Mouse (Mus musculus): ENCODE measurements around the gene Anxa1. TPM values are rescaled to one million over a fixed set of nuclear protein-coding genes. Genes with fewer than 3 reads are reported as not detected.

Anxa1 gene
- polyA plus RNA-seq, 1 experiment from 2014 or later: 11.8 TPM

GRCm38 (mm10) chr19:20366571-20366970 lies 24.2 kb downstream of the Anxa1 start:
- Histone ChIP-seq H3K27ac (replicated peaks) (no peak overlapping the region), H3K36me3 (no peaks in the 10 kb centered on the region), H3K9me3 (no peaks in the 10 kb centered on the region), H3K9ac (no peak overlapping the region), H3K4me1 (replicated peaks) (no peaks in the 10 kb centered on the region), H3K27me3 (no peaks in the 10 kb centered on the region), H3K4me2 (no peak overlapping the region), H3K4me3 (no peak overlapping the region)
- 89% methylated on average over 5 of the region's 5 CpGs for WGBS
- no peak for ATAC-seq (ENCODE audit: low FRiP score, low read depth)

- no peak overlapping the region for H3K4me2 ChIP-seq
- H3K9ac ChIP-seq: no peak overlapping the region
- H3K9me3 ChIP-seq: no peaks in the 10 kb centered on the region
- no peak overlapping the region for H3K27ac ChIP-seq (replicated peaks)
- H3K4me1 ChIP-seq (replicated peaks): no peaks in the 10 kb centered on the region
- no peak overlapping the region for H3K4me3 ChIP-seq
- no peak for ATAC-seq (ENCODE audit: low FRiP score, low read depth)
- no peaks in the 10 kb centered on the region for H3K36me3 ChIP-seq
- WGBS: 82% methylated on average over 2 of the region's 2 CpGs
- no peaks in the 10 kb centered on the region for H3K27me3 ChIP-seq
Observed at GRCm38 (mm10) chr19:20366010-20366409, 24.7 kb downstream of the Anxa1 start.

GRCm38 (mm10) chr19:20365364-20365763 lies 25.4 kb downstream of the Anxa1 start:
- no peak overlapping the region for H3K9ac ChIP-seq
- no peaks in the 10 kb centered on the region for H3K4me1 ChIP-seq (replicated peaks)
- H3K27me3 ChIP-seq: no peaks in the 10 kb centered on the region
- WGBS: 93% methylated on average over 2 of the region's 2 CpGs
- no peaks in the 10 kb centered on the region for H3K36me3 ChIP-seq
- ATAC-seq (ENCODE audit: low FRiP score, low read depth): no peak
- no peaks in the 10 kb centered on the region for H3K9me3 ChIP-seq
- no peak overlapping the region for H3K27ac ChIP-seq (replicated peaks)
- H3K4me2 ChIP-seq: no peak overlapping the region
- H3K4me3 ChIP-seq: no peak overlapping the region

- Histone ChIP-seq H3K27me3 (no peaks in the 10 kb centered on the region), H3K4me1 (replicated peaks) (no peaks in the 10 kb centered on the region), H3K36me3 (no peaks in the 10 kb centered on the region), H3K27ac (replicated peaks) (no peak overlapping the region), H3K4me3 (no peak overlapping the region), H3K9me3 (no peaks in the 10 kb centered on the region), H3K9ac (no peak overlapping the region), H3K4me2 (no peak overlapping the region)
- no peak for ATAC-seq (ENCODE audit: low FRiP score, low read depth)
- 89% methylated on average over 13 of the region's 13 CpGs for WGBS
Observed at GRCm38 (mm10) chr19:20364931-20365330, 25.8 kb downstream of the Anxa1 start.

GRCm38 (mm10) chr19:20363221-20363620 lies 27.5 kb downstream of the Anxa1 start:
- 71% methylated on average over 10 of the region's 10 CpGs for WGBS
- ATAC-seq (ENCODE audit: low FRiP score, low read depth): no peak
- Histone ChIP-seq H3K4me2 (no peak overlapping the region), H3K27ac (replicated peaks) (no peak overlapping the region), H3K36me3 (no peaks in the 10 kb centered on the region), H3K4me1 (replicated peaks) (no peaks in the 10 kb centered on the region), H3K9me3 (no peaks in the 10 kb centered on the region), H3K4me3 (no peak overlapping the region), H3K27me3 (no peaks in the 10 kb centered on the region), H3K9ac (no peak overlapping the region)

GRCm38 (mm10) chr19:20361917-20362577 lies 28.7 kb downstream of the Anxa1 start:
- no peak overlapping the region for H3K4me2 ChIP-seq
- no peaks in the 10 kb centered on the region for H3K36me3 ChIP-seq
- H3K4me3 ChIP-seq: no peak overlapping the region
- H3K27me3 ChIP-seq: no peaks in the 10 kb centered on the region
- peak; percentile 79 for ATAC-seq (ENCODE audit: low FRiP score, low read depth)
- H3K9me3 ChIP-seq: no peaks in the 10 kb centered on the region
- H3K9ac ChIP-seq: no peak overlapping the region
- 53% methylated on average over 2 of the region's 2 CpGs for WGBS
- H3K27ac ChIP-seq (replicated peaks): no peak overlapping the region
- H3K4me1 ChIP-seq (replicated peaks): no peaks in the 10 kb centered on the region

GRCm38 (mm10) chr19:20358679-20359078 lies 32.1 kb downstream of the Anxa1 start:
- WGBS: 78% methylated on average over 5 of the region's 5 CpGs
- H3K4me2 ChIP-seq: no peak overlapping the region
- no peaks in the 10 kb centered on the region for H3K9me3 ChIP-seq
- no peaks in the 10 kb centered on the region for H3K27me3 ChIP-seq
- H3K4me3 ChIP-seq: no peak overlapping the region
- H3K4me1 ChIP-seq (replicated peaks): no peaks in the 10 kb centered on the region
- ATAC-seq (ENCODE audit: low FRiP score, low read depth): no peak
- H3K9ac ChIP-seq: no peak overlapping the region
- H3K27ac ChIP-seq (replicated peaks): no peak overlapping the region
- no peaks in the 10 kb centered on the region for H3K36me3 ChIP-seq

- Histone ChIP-seq H3K27me3 (no peaks in the 10 kb centered on the region), H3K4me3 (no peak overlapping the region), H3K36me3 (no peaks in the 10 kb centered on the region), H3K9me3 (no peaks in the 10 kb centered on the region), H3K4me1 (replicated peaks) (no peaks in the 10 kb centered on the region), H3K4me2 (no peak overlapping the region), H3K27ac (replicated peaks) (no peak overlapping the region), H3K9ac (no peak overlapping the region)
- ATAC-seq (ENCODE audit: low FRiP score, low read depth): peak; percentile 63; the same call in 1 of the 2 replicates
- WGBS: 7% methylated on average over 8 of the region's 8 CpGs
Observed at GRCm38 (mm10) chr19:20345317-20345917, 45.3 kb downstream of the Anxa1 start.

- Histone ChIP-seq H3K27me3 (no peaks in the 10 kb centered on the region), H3K9ac (no peak overlapping the region), H3K9me3 (no peaks in the 10 kb centered on the region), H3K36me3 (no peaks in the 10 kb centered on the region), H3K4me2 (peak overlapping the region; percentile 8), H3K4me3 (no peak overlapping the region), H3K4me1 (replicated peaks) (no peaks in the 10 kb centered on the region), H3K27ac (replicated peaks) (0 out of 2 replicates have a peak overlapping the region, but pooled peaks have one; percentile 1)
- peak; percentile 85 for ATAC-seq (ENCODE audit: low FRiP score, low read depth)
- WGBS: 33% methylated on average over 11 of the region's 11 CpGs
Observed at GRCm38 (mm10) chr19:20344511-20345316, 46.0 kb downstream of the Anxa1 start.

GRCm38 (mm10) chr19:20344052-20344451 lies 46.7 kb downstream of the Anxa1 start:
- 70% methylated on average over 10 of the region's 10 CpGs for WGBS
- Histone ChIP-seq H3K4me2 (peak overlapping the region; percentile 8; the same call in 1 of the 2 replicates), H3K36me3 (no peaks in the 10 kb centered on the region), H3K9me3 (no peaks in the 10 kb centered on the region), H3K4me3 (no peak overlapping the region), H3K27me3 (no peaks in the 10 kb centered on the region), H3K27ac (replicated peaks) (0 out of 2 replicates have a peak overlapping the region, but pooled peaks have one; percentile 1), H3K4me1 (replicated peaks) (no peaks in the 10 kb centered on the region), H3K9ac (no peak overlapping the region)
- ATAC-seq (ENCODE audit: low FRiP score, low read depth): peak; percentile 13; the same call in 1 of the 2 replicates

All from hindbrain, embryonic 15.5 days (tissue).